Mouse (Mus musculus) embryonic facial prominence, embryonic 11.5 days (tissue): Measurements from ENCODE around the gene Plxdc1. TPM values are rescaled to one million over a fixed set of nuclear protein-coding genes. Genes with fewer than 3 reads are reported as not detected.

ENCODE experiments used
- ATAC-seq: fragments of 200-750 bp; cut with Nextera tagmentation; replicated peaks from 2 replicates; pipeline ENCODE4 v1.8.0; 2017; ENCODE audit warnings: low read depth; ENCODE audit not compliant: insufficient number of reproducible peaks, low FRiP score, low TSS enrichment
- DNase-seq: peaks from one replicate; pipeline ENCODE4 v3.0.0-alpha.2; 2015; ENCODE audit warnings: low spot score
- H3K27ac ChIP-seq: fragments of 300-500 bp; sonication (generic); replicated peaks from 2 replicates; pipeline ENCODE4 v1.5.1; 2014; ENCODE audit warnings: mild to moderate bottlenecking, low read depth, low read length, control low read depth
- H3K27me3 ChIP-seq: fragments of 300-500 bp; sonication (generic); 2 replicates; pipeline ENCODE4 v1.6.1; 2014; ENCODE audit warnings: mild to moderate bottlenecking, low read length, moderate library complexity, mixed read lengths; ENCODE audit not compliant: control insufficient read depth, insufficient read depth
- H3K36me3 ChIP-seq: fragments of 300-500 bp; sonication (generic); replicated peaks from 2 replicates; pipeline ENCODE4 v1.6.1; 2014; ENCODE audit warnings: low read depth, mild to moderate bottlenecking, low read length, moderate library complexity, mixed read lengths; ENCODE audit not compliant: control insufficient read depth, insufficient read depth
- H3K4me1 ChIP-seq: fragments of 300-500 bp; sonication (generic); 2 replicates; pipeline ENCODE4 v1.6.1; 2014; ENCODE audit warnings: low read length, mixed read lengths; ENCODE audit not compliant: control insufficient read depth, insufficient read depth
- H3K4me2 ChIP-seq: fragments of 300-500 bp; sonication (generic); 2 replicates; pipeline ENCODE4 v1.6.1; 2014; ENCODE audit warnings: low read depth, mild to moderate bottlenecking, control low read depth, low read length, moderate library complexity
- H3K4me3 ChIP-seq: fragments of 300-500 bp; sonication (generic); 2 replicates; pipeline ENCODE4 v1.5.1; 2014; ENCODE audit warnings: low read depth, low read length, control low read depth
- H3K9ac ChIP-seq: fragments of 300-500 bp; sonication (generic); replicated peaks from 2 replicates; pipeline ENCODE4 v1.6.1; 2014; ENCODE audit warnings: mild to moderate bottlenecking, control low read depth, low read length
- H3K9me3 ChIP-seq: fragments of 300-500 bp; sonication (generic); replicated peaks from 2 replicates; pipeline ENCODE4 v1.6.1; 2016; ENCODE audit warnings: mild to moderate bottlenecking, low read length, inconsistent platforms, mixed read lengths; ENCODE audit not compliant: control insufficient read depth
- WGBS: fragments of 180-500 bp; shearing (Covaris S2); extraction: QIAGEN DNeasy Blood & Tissue Kit; methylation state at CpG from one replicate; pipeline ENCODE4 v1.1.7; 2014; 5-methylcytosine and 5-hydroxymethylcytosine counted together
- polyA plus RNA-seq: library from polyadenylated mRNA; unstranded; fragments of >200 nt; fragmentation: Nextera tagmentation; extraction: Ambion mirVana; gene quantifications from 2 replicates; pipeline ENCODE4 v1.2.1, GENCODE M21; 2014

Plxdc1 gene
- polyA plus RNA-seq, 1 experiment from 2014 or later, result 0.11 TPM

DNA sequence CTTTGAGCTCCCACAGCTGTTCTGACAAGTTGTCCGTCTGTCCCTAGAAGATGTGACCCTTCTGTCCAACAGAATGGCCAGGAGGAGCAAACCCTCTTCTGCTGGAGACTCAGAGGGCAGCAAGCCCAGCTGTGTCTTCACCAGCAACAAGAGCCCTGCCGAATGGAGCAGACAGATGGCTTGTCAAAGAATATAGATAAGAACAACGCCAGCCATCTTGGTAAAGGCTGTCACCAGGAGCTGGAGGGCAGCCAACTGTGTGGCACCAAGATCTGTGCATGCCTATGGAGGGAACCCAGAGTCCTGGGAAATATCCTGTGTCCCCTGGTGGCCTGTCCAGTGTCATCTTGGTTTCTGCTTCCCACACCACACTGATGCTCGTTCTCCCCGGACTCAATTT is 78.3 kb downstream of the Plxdc1 start:
- no peaks in the 10 kb centered on the region for H3K9me3 ChIP-seq
- no peak overlapping the region for H3K4me2 ChIP-seq
- DNase-seq (no peak), ATAC-seq (no peak)
- H3K9ac ChIP-seq, result no peak overlapping the region
- WGBS, result 91% methylated on average over 5 of the region's 5 CpGs
- H3K27me3 ChIP-seq, result no peaks in the 10 kb centered on the region
- H3K36me3 ChIP-seq, result no peaks in the 10 kb centered on the region
- H3K27ac ChIP-seq, result no peak overlapping the region
- no peaks in the 10 kb centered on the region for H3K4me1 ChIP-seq
- H3K4me3 ChIP-seq, result no peak overlapping the region

DNA sequence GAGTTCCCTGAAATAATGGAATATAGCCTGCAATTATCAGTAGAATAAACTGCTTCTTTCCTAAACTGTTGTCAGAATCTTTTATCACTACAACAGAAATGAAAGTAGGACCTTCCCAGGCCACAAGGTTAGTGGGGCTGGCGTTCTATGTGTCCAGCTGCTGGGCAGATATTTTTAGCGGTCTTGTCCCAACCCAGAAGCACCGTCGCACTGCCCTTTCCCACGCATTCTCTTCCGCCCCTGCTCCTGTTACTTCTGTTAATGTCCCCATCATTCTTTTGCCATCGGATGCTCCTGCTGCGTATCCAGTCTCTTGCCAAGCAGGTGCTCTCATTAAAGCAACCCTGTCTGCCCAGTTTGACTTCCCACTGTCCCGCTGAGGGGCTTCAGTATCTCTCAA is 79.3 kb downstream of the Plxdc1 start:
- Histone ChIP-seq H3K9me3 (no peaks in the 10 kb centered on the region), H3K9ac (no peak overlapping the region), H3K27ac (no peak overlapping the region), H3K4me3 (no peak overlapping the region), H3K36me3 (no peaks in the 10 kb centered on the region), H3K27me3 (no peaks in the 10 kb centered on the region), H3K4me2 (no peak overlapping the region), H3K4me1 (no peaks in the 10 kb centered on the region)
- 89% methylated on average over 9 of the region's 9 CpGs for WGBS
- no peak for DNase-seq
- no peak for ATAC-seq

DNA sequence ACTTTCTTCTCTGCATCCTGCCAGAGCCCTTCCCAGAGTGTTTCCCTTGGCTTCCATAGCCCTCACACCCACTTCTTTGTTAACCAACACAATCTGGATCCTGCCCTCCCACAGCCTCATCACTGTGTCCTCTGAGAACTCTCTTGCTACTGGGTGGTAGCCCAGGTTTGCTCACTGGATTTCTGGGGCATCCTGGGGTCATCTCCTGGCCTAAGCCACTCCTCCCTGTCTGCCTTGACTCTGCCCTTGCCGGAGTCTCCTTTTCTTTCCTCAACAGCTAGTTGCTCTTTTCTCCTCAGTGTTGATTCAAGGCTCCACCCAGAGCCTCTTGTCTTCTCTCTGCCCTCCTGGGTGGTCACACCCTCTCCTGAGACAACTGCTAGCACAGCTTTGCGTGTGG is 80.3 kb downstream of the Plxdc1 start:
- H3K9ac ChIP-seq, result no peak overlapping the region
- no peaks in the 10 kb centered on the region for H3K27me3 ChIP-seq
- 65% methylated on average over 2 of the region's 2 CpGs for WGBS
- no peak overlapping the region for H3K4me3 ChIP-seq
- no peak overlapping the region for H3K4me2 ChIP-seq
- DNase-seq, result no peak
- ATAC-seq, result no peak
- no peaks in the 10 kb centered on the region for H3K36me3 ChIP-seq
- H3K4me1 ChIP-seq, result no peaks in the 10 kb centered on the region
- no peaks in the 10 kb centered on the region for H3K9me3 ChIP-seq
- no peak overlapping the region for H3K27ac ChIP-seq

DNA sequence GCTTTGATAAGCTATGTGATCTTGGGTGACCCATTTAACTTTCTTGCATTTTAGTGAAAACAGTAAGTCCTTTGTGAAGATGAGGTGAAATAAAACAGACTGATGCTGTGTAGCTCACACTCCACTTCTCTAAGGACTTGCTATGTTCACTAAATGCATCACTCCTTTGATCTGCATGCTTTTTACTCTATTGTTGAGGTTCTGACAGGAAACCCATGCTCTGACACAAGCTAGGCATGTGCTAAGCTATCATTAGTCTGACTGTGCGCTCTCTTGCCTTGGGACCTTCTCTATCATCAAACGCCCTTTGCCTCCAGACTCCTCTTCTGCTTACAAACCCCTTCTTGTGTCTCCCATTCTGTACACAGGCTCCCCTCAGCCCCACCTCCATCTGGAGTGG is 80.7 kb downstream of the Plxdc1 start:
- 81% methylated on average over 2 of the region's 2 CpGs for WGBS

DNA sequence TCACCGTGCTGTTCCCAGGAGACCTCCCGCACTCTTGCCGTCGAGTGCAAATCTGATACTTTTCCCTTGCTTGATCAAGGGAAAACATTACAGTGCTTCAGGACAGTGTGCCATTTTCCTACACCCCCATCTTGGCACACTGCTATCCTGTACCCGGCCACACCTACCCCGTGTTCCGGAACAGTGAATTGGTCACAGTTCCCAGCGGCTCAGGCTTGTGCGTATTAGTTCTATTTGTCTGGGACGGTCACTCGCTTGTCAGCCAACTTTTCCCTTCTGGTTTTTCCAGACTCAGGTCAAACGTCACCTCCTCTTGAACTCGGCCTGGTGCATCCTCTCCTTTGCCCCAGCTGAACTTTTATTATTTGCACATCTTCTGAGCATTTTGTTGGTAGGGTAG is 81.4 kb downstream of the Plxdc1 start:
- WGBS, result 89% methylated on average over 13 of the region's 13 CpGs
- no peak overlapping the region for H3K27ac ChIP-seq
- H3K9me3 ChIP-seq, result no peaks in the 10 kb centered on the region
- DNase-seq (no peak), ATAC-seq (no peak)
- H3K27me3 ChIP-seq, result no peaks in the 10 kb centered on the region
- H3K36me3 ChIP-seq, result no peaks in the 10 kb centered on the region
- no peak overlapping the region for H3K4me2 ChIP-seq
- no peaks in the 10 kb centered on the region for H3K4me1 ChIP-seq
- no peak overlapping the region for H3K9ac ChIP-seq
- no peak overlapping the region for H3K4me3 ChIP-seq

More for the DNA sequence above, 80.7 kb downstream of the Plxdc1 start:
- DNase-seq (no peak), ATAC-seq (no peak)
- H3K9ac ChIP-seq, result no peak overlapping the region
- H3K4me1 ChIP-seq, result no peaks in the 10 kb centered on the region
- H3K4me2 ChIP-seq, result no peak overlapping the region
- H3K4me3 ChIP-seq, result no peak overlapping the region
- no peaks in the 10 kb centered on the region for H3K9me3 ChIP-seq
- no peaks in the 10 kb centered on the region for H3K36me3 ChIP-seq
- H3K27ac ChIP-seq, result no peak overlapping the region
- H3K27me3 ChIP-seq, result no peaks in the 10 kb centered on the region

DNA sequence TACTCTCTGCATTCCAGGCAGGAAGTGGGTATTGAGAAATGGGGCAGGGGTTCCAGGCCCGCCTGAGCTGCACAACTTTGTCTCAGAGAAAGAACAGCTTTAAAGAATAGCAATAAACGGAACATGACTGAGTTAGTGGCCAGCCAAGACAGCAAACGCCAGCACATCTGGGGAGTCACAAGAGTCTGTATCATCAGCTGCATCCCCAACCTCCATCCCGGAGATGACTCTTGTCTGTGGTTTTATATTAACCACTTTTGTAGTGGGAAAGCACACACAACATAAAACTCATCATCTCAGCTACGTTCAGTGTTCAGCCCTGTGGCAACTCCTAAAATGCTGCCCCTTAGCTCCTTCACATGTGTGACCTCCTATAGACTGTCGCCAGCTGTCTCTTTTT is 84.4 kb downstream of the Plxdc1 start:
- WGBS, result 79% methylated on average over 6 of the region's 6 CpGs

DNA sequence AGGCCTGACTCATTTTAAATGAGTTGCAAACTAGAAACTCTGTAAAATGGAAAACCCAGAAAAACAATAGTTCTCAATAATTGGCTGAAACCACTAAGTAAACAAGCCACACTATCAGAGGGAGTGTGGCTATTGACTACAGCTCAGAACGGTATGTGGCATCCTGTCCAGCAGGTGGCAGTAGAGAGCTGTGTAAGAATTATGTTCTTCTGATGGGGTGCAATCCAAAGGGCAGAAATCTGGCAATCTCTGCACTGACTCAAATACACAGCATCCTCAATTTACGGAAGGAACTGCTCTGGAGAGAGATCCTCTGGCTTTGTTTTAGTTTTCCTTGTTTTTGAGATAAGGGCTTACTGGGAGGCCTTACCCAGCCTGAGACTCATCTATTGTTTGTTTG is 86.4 kb downstream of the Plxdc1 start:
- no peak; the same call in 1 of the 2 replicates for ATAC-seq
- 8% methylated on average over 2 of the region's 2 CpGs for WGBS

More for the DNA sequence above, 84.4 kb downstream of the Plxdc1 start:
- Histone ChIP-seq H3K27ac (no peak overlapping the region), H3K36me3 (no peaks in the 10 kb centered on the region), H3K4me3 (no peak overlapping the region), H3K9ac (no peak overlapping the region), H3K9me3 (no peaks in the 10 kb centered on the region), H3K4me1 (no peaks in the 10 kb centered on the region), H3K27me3 (no peaks in the 10 kb centered on the region), H3K4me2 (no peak overlapping the region)
- DNase-seq, result no peak
- no peak for ATAC-seq

DNA sequence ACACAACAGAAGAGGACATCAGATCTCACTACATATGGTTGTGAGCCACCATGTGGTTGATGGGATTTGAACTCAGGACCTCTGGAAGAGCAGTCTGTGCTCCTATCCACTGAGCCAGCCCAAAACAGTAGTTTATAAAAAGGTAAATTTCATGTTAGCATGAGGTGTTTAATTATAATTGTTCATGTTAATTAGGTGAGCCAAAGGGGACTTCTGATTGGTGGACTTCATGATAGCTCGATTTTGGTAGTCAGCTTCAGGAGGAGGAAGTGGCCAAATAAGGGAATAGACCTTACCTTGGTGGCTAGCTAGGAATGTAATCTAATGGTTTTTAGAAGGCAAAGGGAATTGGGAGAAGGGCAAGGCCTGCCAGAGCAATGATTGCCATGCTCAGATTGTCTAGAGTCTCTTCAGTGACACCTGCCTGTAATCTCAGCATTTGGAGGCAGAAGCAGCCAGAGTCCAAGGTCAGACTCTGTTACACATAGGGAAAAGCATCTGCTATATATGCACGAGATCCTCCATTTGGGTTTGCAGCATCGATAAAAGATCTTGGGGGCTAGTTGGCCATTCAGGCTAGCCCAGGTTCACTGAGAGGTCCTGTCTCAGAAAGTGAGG is 88.6 kb downstream of the Plxdc1 start:
- WGBS, result 73% methylated on average over 3 of the region's 3 CpGs
- H3K4me2 ChIP-seq, result no peak overlapping the region
- no peak for ATAC-seq

More for the DNA sequence above, 86.4 kb downstream of the Plxdc1 start:
- H3K4me1 ChIP-seq, result no peaks in the 10 kb centered on the region
- no peaks in the 10 kb centered on the region for H3K27me3 ChIP-seq
- H3K9ac ChIP-seq, result no peak overlapping the region
- H3K27ac ChIP-seq, result no peak overlapping the region
- H3K36me3 ChIP-seq, result no peaks in the 10 kb centered on the region
- peak; percentile 95 for DNase-seq
- H3K4me2 ChIP-seq, result no peak overlapping the region
- no peak overlapping the region for H3K4me3 ChIP-seq
- no peaks in the 10 kb centered on the region for H3K9me3 ChIP-seq

More for the DNA sequence above, 88.6 kb downstream of the Plxdc1 start:
- no peak for DNase-seq
- Histone ChIP-seq H3K27me3 (no peaks in the 10 kb centered on the region), H3K36me3 (no peaks in the 10 kb centered on the region), H3K27ac (no peak overlapping the region), H3K4me3 (no peak overlapping the region), H3K4me1 (no peaks in the 10 kb centered on the region), H3K9ac (no peak overlapping the region), H3K9me3 (no peaks in the 10 kb centered on the region)
